Mouse (Mus musculus): Measurements from ENCODE around the gene Tpbgl. TPM values are rescaled to one million over a fixed set of nuclear protein-coding genes. Genes with fewer than 3 reads are reported as not detected.

Tpbgl gene
- 2.3 TPM for polyA plus RNA-seq (2015; fragmentation: Illumina TruSeq; extraction: RNeasy Lipid Tissue Mini Kit (QIAGEN cat#74804); ENCODE audit: low read depth, low replicate concordance)

GRCm38 (mm10) chr7:99626376-99627270 lies at the start of gene Tpbgl:
TSS of gene Tpbgl (minus strand) at chr7:99627103.

Other genes starting within 250 kb of the Tpbgl start
- gene Gdpd5, start 245.7 kb downstream of the Tpbgl start, polyA plus RNA-seq (2015; fragmentation: Illumina TruSeq; extraction: RNeasy Lipid Tissue Mini Kit (QIAGEN cat#74804); ENCODE audit: low read depth, low replicate concordance) = 18.6 TPM
- gene Klhl35, start 161.1 kb downstream of the Tpbgl start, polyA plus RNA-seq (2015; fragmentation: Illumina TruSeq; extraction: RNeasy Lipid Tissue Mini Kit (QIAGEN cat#74804); ENCODE audit: low read depth, low replicate concordance) = 1.3 TPM
- 983 TPM for gene Rps3, start 143.4 kb downstream of the Tpbgl start, polyA plus RNA-seq (2015; fragmentation: Illumina TruSeq; extraction: RNeasy Lipid Tissue Mini Kit (QIAGEN cat#74804); ENCODE audit: low read depth, low replicate concordance)
- gene Arrb1, start 91.6 kb downstream of the Tpbgl start, polyA plus RNA-seq (2015; fragmentation: Illumina TruSeq; extraction: RNeasy Lipid Tissue Mini Kit (QIAGEN cat#74804); ENCODE audit: low read depth, low replicate concordance) = 121 TPM
- gene Slco2b1, start 84.2 kb upstream of the Tpbgl start, polyA plus RNA-seq (2015; fragmentation: Illumina TruSeq; extraction: RNeasy Lipid Tissue Mini Kit (QIAGEN cat#74804); ENCODE audit: low read depth, low replicate concordance) = 11.9 TPM
- not detected for gene Olfr520, start 103.2 kb upstream of the Tpbgl start, polyA plus RNA-seq (2015; fragmentation: Illumina TruSeq; extraction: RNeasy Lipid Tissue Mini Kit (QIAGEN cat#74804); ENCODE audit: low read depth, low replicate concordance)
- gene Olfr521, start 136.4 kb upstream of the Tpbgl start, polyA plus RNA-seq (2015; fragmentation: Illumina TruSeq; extraction: RNeasy Lipid Tissue Mini Kit (QIAGEN cat#74804); ENCODE audit: low read depth, low replicate concordance) = not detected
- gene Neu3, start 201.3 kb upstream of the Tpbgl start, polyA plus RNA-seq (2015; fragmentation: Illumina TruSeq; extraction: RNeasy Lipid Tissue Mini Kit (QIAGEN cat#74804); ENCODE audit: low read depth, low replicate concordance) = 2.8 TPM
- 0.98 TPM for gene Xrra1, start 232.0 kb upstream of the Tpbgl start, polyA plus RNA-seq (2015; fragmentation: Illumina TruSeq; extraction: RNeasy Lipid Tissue Mini Kit (QIAGEN cat#74804); ENCODE audit: low read depth, low replicate concordance)
- 152 TPM for gene Spcs2, start 236.4 kb upstream of the Tpbgl start, polyA plus RNA-seq (2015; fragmentation: Illumina TruSeq; extraction: RNeasy Lipid Tissue Mini Kit (QIAGEN cat#74804); ENCODE audit: low read depth, low replicate concordance)

Data from brain, adult 10 weeks (tissue).